Mouse (Mus musculus) embryonic facial prominence, embryonic 14.5 days (tissue): ENCODE results near the gene Hspa1b. TPM values are rescaled to one million over a fixed set of nuclear protein-coding genes. Genes with fewer than 3 reads are reported as not detected.

Experiments
- ATAC-seq: fragments of 200-750 bp; cut with Nextera tagmentation; 2 replicates; pipeline ENCODE4 v1.8.0; 2017; ENCODE audit warnings: low read depth, moderate number of reproducible peaks, moderate TSS enrichment
- DNase-seq: peaks from one replicate; pipeline ENCODE4 v3.0.0-alpha.2; 2015; ENCODE audit warnings: low spot score
- H3K27ac ChIP-seq: fragments of 300-500 bp; sonication (generic); replicated peaks from 2 replicates; pipeline ENCODE4 v1.5.1; 2014; ENCODE audit warnings: low read depth, mild to moderate bottlenecking, low read length, moderate library complexity
- H3K27me3 ChIP-seq: fragments of 300-500 bp; sonication (generic); replicated peaks from 2 replicates; pipeline ENCODE4 v1.6.1; 2014; ENCODE audit warnings: low read length; ENCODE audit not compliant: control insufficient read depth, insufficient read depth
- H3K36me3 ChIP-seq: fragments of 300-500 bp; sonication (generic); 2 replicates; pipeline ENCODE4 v1.6.1; 2014; ENCODE audit warnings: low read length, mixed read lengths; ENCODE audit not compliant: control insufficient read depth, insufficient read depth
- H3K4me1 ChIP-seq: fragments of 300-500 bp; sonication (generic); 2 replicates; pipeline ENCODE4 v1.6.1; 2014; ENCODE audit warnings: antibody characterized with exemption, low read length; ENCODE audit not compliant: control insufficient read depth, insufficient read depth
- H3K4me2 ChIP-seq: fragments of 300-500 bp; sonication (generic); 2 replicates; pipeline ENCODE4 v1.6.1; 2014; ENCODE audit warnings: low read depth, mild to moderate bottlenecking, low read length, moderate library complexity, mixed read lengths
- H3K4me3 ChIP-seq: fragments of 300-500 bp; sonication (generic); 2 replicates; pipeline ENCODE4 v1.5.1; 2014; ENCODE audit warnings: low read depth, mild to moderate bottlenecking, low read length
- H3K9ac ChIP-seq: fragments of 300-500 bp; sonication (generic); 2 replicates; pipeline ENCODE4 v1.6.1; 2014; ENCODE audit warnings: low read depth, mild to moderate bottlenecking, low read length, moderate library complexity, mixed read lengths
- H3K9me3 ChIP-seq: fragments of 300-500 bp; sonication (generic); 2 replicates; pipeline ENCODE4 v1.6.1; 2016; ENCODE audit warnings: low read length; ENCODE audit not compliant: control insufficient read depth
- WGBS: fragments of 180-500 bp; shearing (Covaris S2); extraction: QIAGEN DNeasy Blood & Tissue Kit; methylation state at CpG from one replicate; pipeline ENCODE4 v1.1.7; 2014; 5-methylcytosine and 5-hydroxymethylcytosine counted together
- polyA plus RNA-seq: library from polyadenylated mRNA; unstranded; fragments of >200 nt; fragmentation: Nextera tagmentation; extraction: Ambion mirVana; gene quantifications from 2 replicates; pipeline ENCODE4 v1.2.1, GENCODE M21; 2014

Hspa1b gene
- polyA plus RNA-seq, 1 experiment from 2014 or later, result 2.3 TPM

DNA sequence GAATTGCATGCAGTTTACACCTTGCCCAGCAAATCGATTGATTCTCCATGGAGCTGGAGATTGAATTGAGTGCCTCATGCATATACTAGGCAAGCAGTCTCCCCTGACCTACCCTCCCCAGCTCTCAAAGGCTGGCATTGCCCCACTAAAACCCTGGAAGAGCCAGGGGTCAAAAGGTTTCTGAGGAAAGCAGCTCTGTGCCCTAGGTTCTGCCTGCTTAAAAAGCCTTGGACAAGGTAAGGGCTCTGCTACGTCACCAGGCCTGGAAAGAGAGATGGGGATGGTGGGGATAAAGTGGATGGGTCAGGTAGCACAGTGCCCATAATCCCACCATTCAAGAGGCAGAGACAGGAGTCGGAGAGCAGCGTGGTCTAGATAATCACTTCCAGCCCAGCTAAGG is 4.2 kb downstream of the Hspa1b start:
- Histone ChIP-seq H3K9ac (no peak overlapping the region), H3K4me2 (no peak overlapping the region), H3K4me1 (peaks cover 4% of the 10 kb centered on the region; the same call in 1 of the 2 replicates), H3K27ac (no peak overlapping the region), H3K9me3 (no peaks in the 10 kb centered on the region), H3K27me3 (peaks cover 3% of the 10 kb centered on the region; the same call in 1 of the 2 replicates), H3K36me3 (peaks cover 15% of the 10 kb centered on the region), H3K4me3 (no peak overlapping the region)
- DNase-seq, result no peak
- 50% methylated on average over 4 of the region's 4 CpGs for WGBS
- no peak for ATAC-seq

DNA sequence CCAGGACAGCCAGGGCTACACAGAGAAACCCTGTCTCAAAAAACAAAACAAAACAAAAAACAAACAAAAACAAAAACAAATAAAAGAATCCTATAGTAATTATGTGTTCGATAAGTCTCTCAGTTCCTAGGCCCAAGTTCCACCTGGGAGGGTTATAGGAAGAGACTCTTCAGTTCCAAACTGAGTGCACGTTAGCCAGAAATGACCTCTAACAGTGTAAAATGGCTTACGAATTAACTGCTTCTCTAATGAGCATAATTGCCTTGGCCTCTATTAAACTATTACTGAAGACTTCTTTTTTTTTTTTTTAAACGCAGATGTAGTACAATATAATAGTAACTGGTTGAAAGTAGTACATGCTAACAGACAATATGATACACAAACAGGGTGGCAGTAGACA is 5.1 kb downstream of the Hspa1b start:
- Histone ChIP-seq H3K9ac (no peak overlapping the region), H3K4me2 (no peak overlapping the region), H3K36me3 (peaks cover 21% of the 10 kb centered on the region), H3K4me3 (no peak overlapping the region), H3K4me1 (peaks cover 4% of the 10 kb centered on the region; the same call in 1 of the 2 replicates), H3K9me3 (no peaks in the 10 kb centered on the region), H3K27me3 (peaks cover 3% of the 10 kb centered on the region; the same call in 1 of the 2 replicates), H3K27ac (no peak overlapping the region)
- DNase-seq (no peak), ATAC-seq (no peak)
- WGBS, result 89% methylated on average over 4 of the region's 4 CpGs

DNA sequence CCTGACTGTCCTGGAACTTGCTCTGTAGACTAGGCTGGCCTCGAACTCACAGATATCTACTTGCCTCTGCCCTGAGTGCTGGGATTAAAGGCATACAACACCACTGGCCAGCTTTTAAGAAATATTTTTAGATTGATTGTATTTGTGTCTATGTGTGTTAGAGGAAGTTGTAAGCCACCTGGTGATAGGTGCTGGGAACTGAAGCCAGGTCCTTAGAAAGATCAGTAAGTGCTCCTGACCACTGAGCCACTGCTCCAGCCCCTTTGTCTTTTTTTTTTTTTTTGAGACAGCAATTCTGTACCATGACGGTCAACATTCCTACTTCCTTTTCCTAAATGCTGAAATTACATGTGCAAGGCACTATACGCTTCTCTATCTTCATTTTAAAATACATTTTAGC is 5.8 kb downstream of the Hspa1b start:
- Histone ChIP-seq H3K4me1 (peaks cover 4% of the 10 kb centered on the region; the same call in 1 of the 2 replicates), H3K9ac (no peak overlapping the region), H3K9me3 (no peaks in the 10 kb centered on the region), H3K4me3 (peak overlapping the region; percentile 62), H3K36me3 (peaks cover 21% of the 10 kb centered on the region), H3K4me2 (peak overlapping the region; percentile 91; the same call in 1 of the 2 replicates), H3K27me3 (peaks cover 3% of the 10 kb centered on the region; the same call in 1 of the 2 replicates), H3K27ac (peak overlapping the region; percentile 89; the same call in 1 of the 2 replicates)
- ATAC-seq (no peak), DNase-seq (no peak)
- WGBS, result 83% methylated on average over 3 of the region's 3 CpGs

GRCm38 (mm10) chr17:34952378-34953040 is 6.5 kb downstream of the Hspa1b start:
- Histone ChIP-seq H3K27ac (peak overlapping the region; percentile 89), H3K4me2 (peak overlapping the region; percentile 91), H3K9me3 (no peaks in the 10 kb centered on the region), H3K36me3 (peaks cover 21% of the 10 kb centered on the region), H3K27me3 (peaks cover 3% of the 10 kb centered on the region; the same call in 1 of the 2 replicates), H3K9ac (peak overlapping the region; percentile 95), H3K4me1 (peaks cover 4% of the 10 kb centered on the region; the same call in 1 of the 2 replicates), H3K4me3 (peak overlapping the region; percentile 62)
- DNase-seq (peak; percentile 87), ATAC-seq (peak; percentile 87)
- WGBS, result under 1% methylated on average over 23 of the region's 23 CpGs

DNA sequence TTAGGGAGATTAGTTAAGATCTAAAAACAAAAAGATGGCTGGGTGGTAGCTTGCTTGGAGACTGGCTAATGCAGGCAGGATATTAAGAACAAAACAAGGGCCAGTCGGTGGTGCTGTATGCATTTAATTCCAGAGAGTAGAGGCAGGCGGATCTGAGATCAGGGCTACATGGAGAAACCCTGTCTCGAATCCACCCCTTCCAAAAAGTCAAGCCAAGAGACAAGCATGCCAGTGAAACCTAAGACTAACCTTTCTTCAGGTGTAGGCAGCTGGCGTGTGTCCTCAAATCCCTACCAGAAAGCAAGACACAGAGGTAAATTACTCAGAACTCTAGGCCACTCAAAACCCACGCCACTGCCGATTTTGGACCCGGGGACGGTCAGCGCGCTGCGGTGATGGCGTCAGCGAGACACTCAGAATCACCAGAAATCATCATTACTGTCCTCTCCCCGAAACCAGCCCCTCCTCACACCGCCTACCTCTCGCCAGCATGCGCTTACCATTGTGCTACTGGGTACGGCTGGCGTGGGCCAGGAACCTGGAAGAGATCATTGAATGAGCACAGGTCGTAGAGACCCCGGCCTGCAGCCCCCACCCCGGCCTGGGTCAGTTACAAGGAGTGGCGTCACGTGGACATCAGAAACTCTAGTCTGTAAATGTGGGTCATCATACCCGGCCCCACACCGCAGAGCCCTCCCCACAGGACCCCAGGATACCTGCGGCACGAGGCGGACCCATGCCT is 7.2 kb downstream of the Hspa1b start:
- 1% methylated on average over 29 of the region's 29 CpGs for WGBS

DNA sequence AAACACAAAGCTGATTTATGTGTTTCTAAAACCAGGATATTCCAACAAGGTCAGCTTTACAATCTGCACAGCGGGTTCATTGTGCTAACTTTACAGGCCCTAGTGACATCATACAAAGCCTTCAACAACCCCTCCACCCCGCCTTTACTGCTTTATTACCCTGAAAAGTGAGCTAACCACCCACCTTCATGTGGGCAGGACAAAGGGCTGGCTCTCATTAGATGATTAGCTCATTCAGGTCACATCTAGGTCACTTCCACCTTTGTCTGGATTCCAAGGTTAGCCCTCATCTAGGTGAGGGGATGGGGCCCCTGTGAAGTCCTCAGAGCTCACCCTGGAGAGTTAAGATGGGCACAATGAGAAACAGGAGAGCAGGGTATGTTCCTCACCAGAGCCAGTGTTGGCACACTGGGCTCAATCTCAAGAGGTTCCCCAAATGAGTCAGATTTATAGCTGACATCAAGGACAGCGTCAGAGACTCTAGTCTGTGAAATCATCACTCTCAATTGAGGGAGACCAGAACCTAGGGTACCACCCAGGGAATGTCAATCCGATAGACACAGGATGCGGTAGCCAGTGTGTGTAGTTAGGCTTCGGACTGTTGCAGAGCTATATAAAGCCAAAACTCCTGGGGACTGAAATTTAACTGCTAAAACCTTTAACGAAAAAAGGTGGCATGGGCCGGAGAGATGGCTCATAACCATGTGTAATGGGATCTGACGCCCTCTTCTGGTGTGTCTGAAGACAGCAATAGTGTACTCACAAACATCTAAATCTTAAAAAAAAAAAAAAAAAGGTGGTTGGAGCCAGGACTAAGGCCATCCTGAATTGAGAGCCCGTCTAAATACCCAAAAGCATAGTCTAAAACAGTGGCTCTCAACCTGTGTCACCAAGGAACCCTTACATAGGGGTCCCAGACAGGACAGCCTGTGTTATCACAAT is 8.3 kb downstream of the Hspa1b start:
- H3K4me1 ChIP-seq, result peaks cover 4% of the 10 kb centered on the region; the same call in 1 of the 2 replicates
- H3K36me3 ChIP-seq, result peaks cover 21% of the 10 kb centered on the region
- peak overlapping the region; percentile 62 for H3K4me3 ChIP-seq
- no peak for DNase-seq
- peak overlapping the region; percentile 89 for H3K27ac ChIP-seq
- no peak for ATAC-seq
- H3K4me2 ChIP-seq, result peak overlapping the region; percentile 91
- no peaks in the 10 kb centered on the region for H3K27me3 ChIP-seq
- WGBS, result 24% methylated on average over 10 of the region's 10 CpGs
- peak overlapping the region; percentile 95 for H3K9ac ChIP-seq
- H3K9me3 ChIP-seq, result no peaks in the 10 kb centered on the region

More for the DNA sequence above, 7.2 kb downstream of the Hspa1b start:
- Histone ChIP-seq H3K36me3 (peaks cover 21% of the 10 kb centered on the region), H3K4me1 (peaks cover 4% of the 10 kb centered on the region; the same call in 1 of the 2 replicates), H3K4me3 (peak overlapping the region; percentile 62), H3K27me3 (peaks cover under 1% of the 10 kb centered on the region; the same call in 1 of the 2 replicates), H3K4me2 (peak overlapping the region; percentile 91), H3K27ac (peak overlapping the region; percentile 89), H3K9ac (peak overlapping the region; percentile 95), H3K9me3 (no peaks in the 10 kb centered on the region)
- ATAC-seq (peak; percentile 45), DNase-seq (no peak)

DNA sequence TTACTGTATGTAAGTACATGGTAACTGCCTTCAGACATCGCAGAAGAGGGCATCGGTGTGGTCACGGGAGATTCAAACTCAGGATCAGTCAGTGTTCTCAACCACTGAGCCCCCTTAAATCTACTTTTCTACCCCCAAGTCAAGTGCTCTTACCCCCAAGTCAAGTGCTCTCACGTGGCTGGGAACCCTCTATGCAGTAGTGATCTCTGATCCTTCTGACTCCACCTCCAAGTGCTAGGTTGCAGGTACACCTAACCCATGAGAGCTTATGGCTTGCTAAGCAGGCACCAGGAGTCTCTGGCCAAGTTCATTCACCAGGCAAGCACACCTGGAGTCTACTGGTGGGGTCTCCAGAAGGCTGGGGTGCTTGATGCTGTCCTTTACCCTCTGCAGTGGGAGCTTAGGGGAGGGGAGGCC is 9.5 kb downstream of the Hspa1b start:
- Histone ChIP-seq H3K9me3 (no peaks in the 10 kb centered on the region), H3K9ac (no peak overlapping the region), H3K27ac (no peak overlapping the region), H3K4me3 (no peak overlapping the region), H3K4me2 (peak overlapping the region; percentile 91), H3K27me3 (no peaks in the 10 kb centered on the region), H3K36me3 (peaks cover 21% of the 10 kb centered on the region), H3K4me1 (peaks cover 4% of the 10 kb centered on the region; the same call in 1 of the 2 replicates)
- WGBS, result 40% methylated on average over 4 of the region's 4 CpGs
- DNase-seq (no peak), ATAC-seq (no peak)
